In the genomic region with DNA sequence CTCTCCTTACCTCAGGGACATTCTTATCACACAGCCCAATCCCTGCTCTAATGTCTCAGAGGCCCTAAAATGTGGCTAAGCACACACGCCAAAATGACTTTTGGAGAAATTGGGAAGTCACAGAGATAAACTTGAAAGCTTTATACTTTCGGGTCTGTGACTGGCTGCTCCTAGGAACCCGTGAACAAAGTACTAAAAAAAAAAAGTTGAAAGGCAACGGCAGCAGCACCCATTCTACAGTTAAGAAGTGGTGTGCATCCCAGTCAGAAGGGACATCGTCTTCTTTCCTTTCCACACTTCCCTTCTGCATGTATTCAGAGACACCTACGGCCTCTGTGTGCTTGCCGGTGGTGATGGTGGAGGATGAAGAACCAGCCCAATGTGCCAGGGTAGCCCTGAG, we compare ENCODE assay signal across 24 mouse cellular contexts. TPM values are rescaled to one million over a fixed set of nuclear protein-coding genes. Genes with fewer than 3 reads are reported as not detected.
"Had no signal": no experiment of that assay in that cellular context is flagged by ENCODE, and none has a peak within 500 bp of the region (broad histone marks: within the 10 kb centered on the region; RNA-seq: fewer than 3 reads in every experiment).

No protein-coding gene starts in this region.

- H3K9me3 ChIP-seq: lung, embryonic 15.5 days; megakaryocyte, embryonic 14.5 days; midbrain, embryonic 10.5 days; midbrain, embryonic 12.5 days; neural tube, embryonic 13.5 days; neural tube, embryonic 15.5 days had no signal

- H3K4me3 ChIP-seq: lung, embryonic 15.5 days; midbrain, embryonic 10.5 days; midbrain, embryonic 12.5 days; myocyte; neural tube, embryonic 13.5 days; neural tube, embryonic 15.5 days had no signal

- H3K9ac ChIP-seq: lung, embryonic 15.5 days; midbrain, embryonic 12.5 days; neural tube, embryonic 13.5 days; neural tube, embryonic 15.5 days had no signal

- H3K4me1 ChIP-seq: lung, embryonic 15.5 days; neural tube, embryonic 15.5 days had no signal

- H3K36me3 ChIP-seq: lung, embryonic 15.5 days; midbrain, embryonic 10.5 days; midbrain, embryonic 12.5 days; neural tube, embryonic 13.5 days; neural tube, embryonic 15.5 days had no signal

- H3K4me2 ChIP-seq: liver, embryonic 11.5 days; lung, embryonic 15.5 days; midbrain, embryonic 12.5 days; neural tube, embryonic 13.5 days; neural tube, embryonic 15.5 days had no signal

- H3K27me3 ChIP-seq: lung, embryonic 15.5 days; megakaryocyte, embryonic 14.5 days; neural tube, embryonic 13.5 days; neural tube, embryonic 15.5 days had no signal

- H3K27ac ChIP-seq: lung, embryonic 15.5 days; macrophage; midbrain, embryonic 10.5 days; midbrain, embryonic 12.5 days; neural tube, embryonic 13.5 days; neural tube, embryonic 15.5 days had no signal

- ATAC-seq: lung, postnatal 0 days; midbrain, embryonic 16.5 days had no signal

- DNase-seq: lung, adult 2 months; lung, postnatal 14 days; lung, postnatal 36 days; midbrain, embryonic 14.5 days; retina, postnatal 1 day; right cerebral cortex, adult 18-20 months; right cerebral cortex, postnatal 25 days; right cerebral cortex, postnatal 4 days; spleen, adult 18-20 months; thymus, adult 18-20 months; thymus, postnatal 25 days; thymus, postnatal 4 days had no signal

RNA-seq across cellular contexts. Expression of a gene that starts 14.6 kb away (rescaled TPM):
- total RNA-seq: megakaryocyte progenitor cell, adult 5-6 weeks had no signal
- polyA plus RNA-seq: macrophage, myocyte had no signal
